Mouse (Mus musculus): ENCODE measurements around the gene Rps6kb2. TPM values are rescaled to one million over a fixed set of nuclear protein-coding genes. Genes with fewer than 3 reads are reported as not detected.
A peak's percentile ranks its signal among the peaks of the same experiment; 100 is the strongest.
"Not testable (repeated sequence)": the region's sequence is repeated elsewhere in the genome, so short reads cannot be mapped to it uniquely, and the experiment has no call there.

The Rps6kb2 gene
- polyA plus RNA-seq, 1 experiment from 2014 or later, result 56.7 TPM

- 95% methylated on average over 7 of the region's 7 CpGs for WGBS
Measured at GRCm38 (mm10) chr19:4129462-4129861, 33.7 kb downstream of the Rps6kb2 start.

GRCm38 (mm10) chr19:4126759-4127495 is 36.2 kb downstream of the Rps6kb2 start:
- peaks cover 26% of the 10 kb centered on the region for H3K4me1 ChIP-seq (replicated peaks)
- peaks cover 19% of the 10 kb centered on the region for H3K36me3 ChIP-seq
- H3K9ac ChIP-seq, result peak overlapping the region; percentile 84
- 0 out of 2 replicates have a peak overlapping the region, but pooled peaks have one; percentile 77 for H3K27ac ChIP-seq (replicated peaks)
- peak overlapping the region; percentile 69 for H3K4me2 ChIP-seq
- no peaks in the 10 kb centered on the region for H3K9me3 ChIP-seq
- ATAC-seq (ENCODE audit: low FRiP score, low read depth), result no peak
- H3K27me3 ChIP-seq, result no peaks in the 10 kb centered on the region
- peak overlapping the region; percentile 72 for H3K4me3 ChIP-seq
- WGBS, result 71% methylated on average over 7 of the region's 7 CpGs

More at GRCm38 (mm10) chr19:4129462-4129861, 33.7 kb downstream of the Rps6kb2 start:
- no peak overlapping the region for H3K27ac ChIP-seq (replicated peaks)
- H3K4me3 ChIP-seq, result no peak overlapping the region
- H3K4me1 ChIP-seq (replicated peaks), result peaks cover 24% of the 10 kb centered on the region
- H3K4me2 ChIP-seq, result no peak overlapping the region
- no peak for ATAC-seq (ENCODE audit: low FRiP score, low read depth)
- no peaks in the 10 kb centered on the region for H3K9me3 ChIP-seq
- peaks cover 27% of the 10 kb centered on the region for H3K36me3 ChIP-seq
- no peaks in the 10 kb centered on the region for H3K27me3 ChIP-seq
- no peak overlapping the region for H3K9ac ChIP-seq

GRCm38 (mm10) chr19:4125741-4126696 is 37.1 kb downstream of the Rps6kb2 start, which contains the start of gene Aip:
Aip (minus strand) TSS chr19:4125858.
- Histone ChIP-seq H3K9ac (peak within 1 kb of the TSS; percentile 84), H3K9me3 (no peaks in the 10 kb centered on the region), H3K36me3 (peaks cover 12% of the 10 kb centered on the region), H3K27me3 (no peaks in the 10 kb centered on the region), H3K4me2 (peak within 1 kb of the TSS; percentile 69), H3K4me3 (peak within 1 kb of the TSS; percentile 72), H3K27ac (replicated peaks) (peak within 1 kb of the TSS; percentile 77), H3K4me1 (replicated peaks) (peaks cover 26% of the 10 kb centered on the region)
- peak; percentile 92 for ATAC-seq (ENCODE audit: low FRiP score, low read depth)
- under 1% methylated on average over 63 of the region's 64 CpGs for WGBS

- Histone ChIP-seq H3K36me3 (peaks cover 12% of the 10 kb centered on the region), H3K27ac (replicated peaks) (peak overlapping the region; percentile 77), H3K4me3 (peak overlapping the region; percentile 72), H3K9ac (peak overlapping the region; percentile 84; the same call in 1 of the 2 replicates), H3K4me2 (peak overlapping the region; percentile 69), H3K4me1 (replicated peaks) (peaks cover 33% of the 10 kb centered on the region)
- not testable (repeated sequence) for H3K27me3 ChIP-seq, H3K9me3 ChIP-seq
- WGBS, result 9% methylated on average over 3 of the region's 4 CpGs
- peak; percentile 21 for ATAC-seq (ENCODE audit: low FRiP score, low read depth)
Measured at GRCm38 (mm10) chr19:4125268-4125667, 37.9 kb downstream of the Rps6kb2 start.

GRCm38 (mm10) chr19:4124432-4124831 is 38.7 kb downstream of the Rps6kb2 start:
- Histone ChIP-seq H3K4me1 (replicated peaks) (peaks cover 35% of the 10 kb centered on the region), H3K27me3 (no peaks in the 10 kb centered on the region), H3K4me2 (0 out of 2 replicates have a peak overlapping the region, but pooled peaks have one; percentile 69), H3K9ac (no peak overlapping the region), H3K27ac (replicated peaks) (no peak overlapping the region), H3K4me3 (no peak overlapping the region), H3K36me3 (0 out of 2 replicates have a peak, but pooled peaks cover 4% of the 10 kb centered on the region), H3K9me3 (no peaks in the 10 kb centered on the region)
- no peak for ATAC-seq (ENCODE audit: low FRiP score, low read depth)
- 83% methylated on average over 4 of the region's 4 CpGs for WGBS

- WGBS, result 87% methylated on average over 7 of the region's 7 CpGs
- no peaks in the 10 kb centered on the region for H3K9me3 ChIP-seq
Measured at GRCm38 (mm10) chr19:4122411-4123370, 40.5 kb downstream of the Rps6kb2 start.

GRCm38 (mm10) chr19:4121896-4122295 is 41.3 kb downstream of the Rps6kb2 start:
- Histone ChIP-seq H3K4me1 (replicated peaks) (peaks cover 25% of the 10 kb centered on the region), H3K4me3 (peak overlapping the region; percentile 54; the same call in 1 of the 2 replicates), H3K4me2 (peak overlapping the region; percentile 53), H3K27ac (replicated peaks) (peak overlapping the region; percentile 92)
- H3K36me3 ChIP-seq; H3K9me3 ChIP-seq; H3K9ac ChIP-seq; H3K27me3 ChIP-seq; ATAC-seq (ENCODE audit: low FRiP score, low read depth): not testable (repeated sequence)
- 54% methylated on average over 6 of the region's 6 CpGs for WGBS

More at GRCm38 (mm10) chr19:4122411-4123370, 40.5 kb downstream of the Rps6kb2 start:
- ATAC-seq (ENCODE audit: low FRiP score, low read depth), result no peak
- Histone ChIP-seq H3K27ac (replicated peaks) (no peak overlapping the region), H3K36me3 (0 out of 2 replicates have a peak, but pooled peaks cover 3% of the 10 kb centered on the region), H3K4me1 (replicated peaks) (peaks cover 33% of the 10 kb centered on the region), H3K4me2 (no peak overlapping the region), H3K4me3 (no peak overlapping the region), H3K9ac (no peak overlapping the region), H3K27me3 (no peaks in the 10 kb centered on the region)

- H3K9me3 ChIP-seq, result no peaks in the 10 kb centered on the region
- H3K27me3 ChIP-seq, result no peaks in the 10 kb centered on the region
- peak; percentile 86 for ATAC-seq (ENCODE audit: low FRiP score, low read depth)
- H3K9ac ChIP-seq, result peak overlapping the region; percentile 54
- peak overlapping the region; percentile 92 for H3K27ac ChIP-seq (replicated peaks)
- H3K4me1 ChIP-seq (replicated peaks), result peaks cover 19% of the 10 kb centered on the region
- peak overlapping the region; percentile 54 for H3K4me3 ChIP-seq
- 3% methylated on average over 38 of the region's 38 CpGs for WGBS
- H3K4me2 ChIP-seq, result peak overlapping the region; percentile 53
- 0 out of 2 replicates have a peak, but pooled peaks cover 13% of the 10 kb centered on the region for H3K36me3 ChIP-seq
Measured at GRCm38 (mm10) chr19:4121097-4121805, 41.9 kb downstream of the Rps6kb2 start.

- Histone ChIP-seq H3K4me3 (peak overlapping the region; percentile 54), H3K36me3 (peaks cover 19% of the 10 kb centered on the region), H3K27ac (replicated peaks) (peak overlapping the region; percentile 92), H3K9ac (no peak overlapping the region), H3K9me3 (no peaks in the 10 kb centered on the region), H3K4me1 (replicated peaks) (peaks cover 19% of the 10 kb centered on the region), H3K4me2 (peak overlapping the region; percentile 53), H3K27me3 (no peaks in the 10 kb centered on the region)
- ATAC-seq (ENCODE audit: low FRiP score, low read depth), result no peak
- 96% methylated on average over 2 of the region's 2 CpGs for WGBS
Measured at GRCm38 (mm10) chr19:4120496-4120895, 42.7 kb downstream of the Rps6kb2 start.

- 88% methylated on average over 6 of the region's 6 CpGs for WGBS
- no peak overlapping the region for H3K27ac ChIP-seq (replicated peaks)
- H3K4me2 ChIP-seq, result peak overlapping the region; percentile 53
- H3K4me3 ChIP-seq, result no peak overlapping the region; the same call in 1 of the 2 replicates
- no peak overlapping the region for H3K9ac ChIP-seq
- ATAC-seq (ENCODE audit: low FRiP score, low read depth), result no peak
- H3K4me1 ChIP-seq (replicated peaks), result peaks cover 15% of the 10 kb centered on the region
- no peaks in the 10 kb centered on the region for H3K27me3 ChIP-seq
- H3K36me3 ChIP-seq, result peaks cover 25% of the 10 kb centered on the region
- no peaks in the 10 kb centered on the region for H3K9me3 ChIP-seq
Measured at GRCm38 (mm10) chr19:4119716-4120487, 43.3 kb downstream of the Rps6kb2 start.
